Mouse (Mus musculus) left cerebral cortex, adult 9 months (tissue): ENCODE results near the gene Slc26a5.

Experiments used
- DNase-seq, 2 experiments: peaks; one replicate each; pipeline ENCODE4 v3.0.0; 2022; ENCODE audit warnings: low spot score in 2 of 2

The Slc26a5 gene

GRCm38 (mm10) chr5:21810924-21811323 is 54.5 kb downstream of the Slc26a5 start:
- DNase-seq, result no peak

GRCm38 (mm10) chr5:21804837-21805236 is 60.6 kb downstream of the Slc26a5 start:
- no peak for DNase-seq

GRCm38 (mm10) chr5:21803691-21804188 is 61.7 kb downstream of the Slc26a5 start:
- no peak for DNase-seq

DNA sequence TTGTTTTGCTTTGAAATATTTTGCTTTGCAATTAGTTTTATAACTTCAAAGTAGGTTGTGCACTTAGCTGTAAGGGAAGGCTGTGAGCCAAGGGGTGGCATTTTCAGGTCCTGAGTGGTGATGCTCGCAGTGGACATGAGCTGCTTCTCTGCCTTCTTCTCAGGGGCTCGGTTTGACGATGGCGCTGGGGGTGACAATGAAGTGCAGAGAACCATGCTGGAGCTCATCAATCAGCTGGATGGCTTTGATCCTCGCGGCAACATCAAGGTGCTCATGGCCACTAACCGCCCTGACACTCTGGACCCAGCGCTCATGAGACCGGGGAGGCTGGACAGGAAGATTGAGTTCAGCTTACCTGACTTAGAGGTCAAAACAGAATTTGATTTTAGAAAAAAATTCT is 62.5 kb downstream of the Slc26a5 start:
- DNase-seq, result no peak

DNA sequence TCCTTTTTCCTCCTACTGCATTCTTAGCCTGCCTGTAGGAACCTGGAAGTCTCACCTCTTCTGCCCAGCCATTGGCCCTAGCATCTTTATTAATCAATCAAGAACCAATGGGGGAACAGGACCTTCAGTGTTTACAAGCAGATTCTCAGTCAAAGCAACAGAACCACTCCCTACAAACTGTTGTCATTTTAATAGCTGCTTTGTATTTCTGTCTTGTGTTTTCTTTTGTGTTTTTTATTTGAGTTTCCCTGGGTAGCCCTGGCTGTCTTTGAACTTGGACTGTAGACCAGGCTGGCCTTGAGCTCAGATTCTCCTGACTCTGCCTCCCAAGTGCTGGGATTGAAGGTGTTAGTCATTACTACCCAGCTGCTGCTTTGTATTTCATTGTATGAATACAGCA is 73.2 kb downstream of the Slc26a5 start:
- no peak for DNase-seq

DNA sequence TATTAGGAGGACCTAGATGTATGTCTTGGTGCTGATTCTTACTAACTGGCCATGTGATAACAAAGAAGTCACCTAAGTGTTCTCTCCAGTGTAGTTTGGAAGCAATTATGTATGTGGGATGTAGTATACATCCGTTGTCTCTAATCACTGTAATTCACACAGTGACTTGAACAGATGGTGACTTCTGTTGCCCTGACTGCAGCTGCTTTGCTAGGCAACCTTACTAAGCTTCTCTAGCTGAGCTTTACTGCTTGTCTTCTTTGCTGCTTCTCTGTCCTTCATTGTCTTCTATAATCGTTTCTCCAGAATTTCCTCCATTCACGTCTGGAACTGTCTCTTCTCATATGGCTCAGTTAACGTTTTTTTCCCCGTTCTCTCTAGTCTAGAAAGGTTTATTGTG is 76.3 kb downstream of the Slc26a5 start:
- DNase-seq, result no peak

GRCm38 (mm10) chr5:21787186-21788105 is 78.0 kb downstream of the Slc26a5 start:
- no peak for DNase-seq

- peak; percentile 58 to 93 for DNase-seq
Observed at GRCm38 (mm10) chr5:21786258-21787185, 78.9 kb downstream of the Slc26a5 start.

- DNase-seq, result no peak
Observed at GRCm38 (mm10) chr5:21785776-21786175, 79.6 kb downstream of the Slc26a5 start.

DNA sequence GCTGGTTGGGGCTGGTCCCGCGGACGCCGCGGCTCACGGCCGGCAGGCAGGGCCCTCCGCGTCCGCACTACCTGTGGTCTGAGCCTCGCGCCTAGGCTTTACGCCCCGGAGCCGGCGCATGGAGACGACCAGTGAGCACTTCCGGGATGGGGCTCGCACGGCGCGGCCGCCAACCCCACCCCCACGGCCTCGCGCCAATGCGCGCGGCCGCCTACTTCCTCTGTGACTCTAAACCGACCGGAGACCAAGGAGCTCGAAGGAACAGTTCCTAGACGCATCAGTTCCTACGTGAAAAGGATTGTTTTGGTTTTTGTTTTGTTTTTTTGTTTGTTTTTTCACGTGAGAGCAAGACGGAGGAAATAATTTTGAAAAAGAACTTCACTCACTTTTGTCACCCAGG is 80.4 kb downstream of the Slc26a5 start, which contains the start of the genes Dnajc2 and Psmc2:
Dnajc2 (minus strand) TSS at position 199 of the 400 bp plus-strand sequence.
Psmc2 (plus strand) TSS at position 231 of the 400 bp plus-strand sequence.
- peak; percentile 73 to 91 for DNase-seq

DNA sequence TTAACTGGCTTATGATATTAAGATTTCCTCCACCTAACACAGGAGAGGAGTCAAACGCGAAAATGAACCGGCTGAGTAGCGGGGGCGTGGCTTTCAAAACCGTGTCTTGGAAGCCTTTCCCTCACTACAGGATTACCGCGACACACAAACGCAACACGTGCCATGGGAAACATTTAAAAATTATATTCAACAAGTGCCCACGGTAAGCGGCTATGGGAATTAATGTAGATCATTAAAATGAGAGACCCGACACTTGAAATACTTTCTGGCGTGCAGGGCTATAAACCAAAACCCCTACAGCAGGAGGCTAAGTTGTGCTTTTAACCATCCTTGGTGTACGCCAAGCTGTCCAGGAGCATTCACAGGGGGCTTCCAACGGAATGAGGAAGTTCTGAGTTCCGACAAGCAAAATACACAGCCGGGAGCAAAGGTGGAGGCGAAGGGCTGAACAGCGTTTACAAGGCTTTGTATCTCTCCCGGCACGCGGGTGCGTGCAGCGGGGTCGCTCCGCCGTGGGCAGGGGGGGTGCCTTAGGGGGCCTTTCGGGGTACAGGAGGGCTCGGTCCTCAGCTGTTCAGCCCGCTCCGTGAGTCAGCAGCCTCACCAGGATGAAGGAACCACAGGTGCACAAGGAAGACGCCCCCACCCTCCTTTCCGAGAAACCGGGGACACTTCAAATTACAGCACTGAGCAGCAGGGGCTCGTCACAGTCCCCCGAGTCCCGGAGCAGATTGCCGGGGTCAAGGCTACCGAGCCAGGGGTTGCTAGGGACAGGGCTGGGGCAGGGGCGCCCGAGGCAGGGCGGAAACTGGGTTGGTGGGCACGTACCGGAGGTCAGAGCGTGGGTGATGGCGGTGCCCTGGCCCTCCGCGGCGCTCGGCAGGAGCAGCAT is 81.0 kb downstream of the Slc26a5 start:
- no peak for DNase-seq

- no peak for DNase-seq
Observed at GRCm38 (mm10) chr5:21776491-21776890, 88.9 kb downstream of the Slc26a5 start.

DNA sequence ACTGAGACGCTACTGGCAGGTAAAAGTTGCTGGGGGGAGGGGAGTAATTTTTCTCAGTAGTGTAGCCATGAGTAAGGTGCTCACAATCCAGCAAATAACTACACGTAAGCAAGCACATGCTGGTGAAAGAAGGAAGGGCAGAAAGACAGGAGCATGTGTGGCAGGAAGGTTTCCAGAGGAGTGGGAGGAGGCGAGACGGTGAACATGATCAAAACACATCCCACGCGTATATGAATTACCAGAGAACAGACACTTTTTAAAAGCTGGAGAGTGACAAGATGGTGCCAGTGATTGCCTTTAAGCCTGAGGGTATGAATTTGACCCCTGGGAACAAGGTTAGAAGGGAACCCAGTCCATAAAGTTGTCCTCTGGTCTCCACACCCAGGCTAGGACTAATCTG is 95.6 kb downstream of the Slc26a5 start:
- DNase-seq, result no peak

DNA sequence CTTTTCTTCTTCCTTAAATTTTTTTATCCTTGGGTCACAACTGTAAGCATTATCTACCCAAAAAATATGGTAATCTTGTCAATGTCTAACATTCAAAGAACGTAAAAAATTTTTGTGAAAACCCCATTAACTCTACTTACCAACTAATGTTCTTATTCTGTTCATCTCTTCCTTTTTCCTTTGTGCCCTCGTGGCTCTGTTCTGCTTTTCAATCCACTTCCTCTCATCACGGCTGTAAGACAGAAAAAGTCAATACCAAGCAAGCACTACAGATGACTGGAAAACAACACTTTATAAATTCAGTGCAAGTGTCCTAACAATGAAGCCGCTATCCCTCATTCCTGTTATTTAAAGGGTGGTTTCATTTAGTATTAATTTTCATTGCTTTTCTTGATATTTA is 96.9 kb downstream of the Slc26a5 start:
- DNase-seq, result no peak
